Mouse (Mus musculus) ES-E14 (cell line): Measurements from ENCODE around the gene Tmprss6. TPM values are rescaled to one million over a fixed set of nuclear protein-coding genes. Genes with fewer than 3 reads are reported as not detected.

ENCODE experiments used
- DNase-seq: peaks from one replicate; pipeline ENCODE4 v3.0.0-alpha.2; 2013; ENCODE audit warnings: low read depth, low spot score
- H3K27ac ChIP-seq: 2 replicates; pipeline ENCODE4 v1.5.1; 2012; ENCODE audit warnings: low read depth, mild to moderate bottlenecking, low read length, moderate library complexity, mixed read lengths; ENCODE audit not compliant: poor library complexity, insufficient read depth, severe bottlenecking
- H3K36me3 ChIP-seq: 2 replicates; pipeline ENCODE4 v1.6.1; 2012; ENCODE audit warnings: mild to moderate bottlenecking, low read length, moderate library complexity, mixed read lengths; ENCODE audit not compliant: control insufficient read depth, poor library complexity, insufficient read depth, severe bottlenecking
- H3K4me1 ChIP-seq, 2 experiments: fragments of 150-350 bp in 1 of 2; sonication (generic) in 1 of 2; 2 replicates each; pipeline ENCODE4 v1.6.1; 2012; ENCODE audit warnings: low read length in 2 of 2, mild to moderate bottlenecking in 1 of 2, mixed read lengths in 1 of 2; ENCODE audit not compliant: control insufficient read depth in 2 of 2, insufficient read depth in 2 of 2, poor library complexity in 1 of 2
- H3K4me3 ChIP-seq, 2 experiments: fragments of 150-350 bp in 1 of 2; sonication (generic) in 1 of 2; 2 replicates each; pipeline ENCODE4 v1.5.1; 2012; ENCODE audit warnings: low read length in 2 of 2, low read depth in 1 of 2, mild to moderate bottlenecking in 1 of 2, mixed read lengths in 1 of 2; ENCODE audit not compliant: insufficient read depth in 1 of 2, poor library complexity in 1 of 2, severe bottlenecking in 1 of 2
- H3K9ac ChIP-seq: 2 replicates; pipeline ENCODE4 v1.6.1; 2012; ENCODE audit warnings: low read depth, mild to moderate bottlenecking, low read length, mixed read lengths; ENCODE audit not compliant: poor library complexity, insufficient read depth, severe bottlenecking
- H3K9me3 ChIP-seq: fragments of 150-350 bp; sonication (generic); 2 replicates; pipeline ENCODE4 v1.6.1; 2012; ENCODE audit warnings: low read depth, mild to moderate bottlenecking, low read length; ENCODE audit not compliant: control insufficient read depth, insufficient read depth
- CHD2 ChIP-seq: IDR thresholded peaks from 2 replicates; pipeline ENCODE4 v1.6.1; 2014; ENCODE audit warnings: mild to moderate bottlenecking, low read depth, low read length, inconsistent platforms
- HCFC1 ChIP-seq: IDR thresholded peaks from 2 replicates; pipeline ENCODE4 v1.6.1; 2012; ENCODE audit warnings: low read length, inconsistent platforms, borderline replicate concordance; ENCODE audit not compliant: insufficient read depth
- MAFK ChIP-seq: IDR thresholded peaks from 2 replicates; pipeline ENCODE4 v1.6.1; 2014; ENCODE audit warnings: mild to moderate bottlenecking, low read depth, low read length, inconsistent platforms; ENCODE audit not compliant: insufficient read depth
- ZC3H11A ChIP-seq: IDR thresholded peaks from 2 replicates; pipeline ENCODE4 v1.6.1; 2012; ENCODE audit warnings: low read depth, mild to moderate bottlenecking, inconsistent platforms, low read length, borderline replicate concordance
- ZNF384 ChIP-seq: IDR thresholded peaks from 2 replicates; pipeline ENCODE4 v1.6.1; 2012; ENCODE audit warnings: low read depth, low read length, inconsistent platforms
- in situ Hi-C, 2 experiments: fragments of 600-800 bp; cut with MboI; formaldehyde crosslinking; loops; one replicate each; pipeline ENCODE4 v1.15.1; 2025; ENCODE audit warnings: low sequenced_read_pairs in 2 of 2, inconsistent platforms in 1 of 2; ENCODE audit not compliant: unreplicated experiment in 2 of 2
- total RNA-seq: library from RNA; depleted of rRNA; stranded (reverse); fragments of 300-350 nt; gene quantifications from 2 replicates; pipeline ENCODE4 v1.2.3, GENCODE M21; 2012

Tmprss6 gene
- total RNA-seq, 1 experiment: 0.49 TPM

DNA sequence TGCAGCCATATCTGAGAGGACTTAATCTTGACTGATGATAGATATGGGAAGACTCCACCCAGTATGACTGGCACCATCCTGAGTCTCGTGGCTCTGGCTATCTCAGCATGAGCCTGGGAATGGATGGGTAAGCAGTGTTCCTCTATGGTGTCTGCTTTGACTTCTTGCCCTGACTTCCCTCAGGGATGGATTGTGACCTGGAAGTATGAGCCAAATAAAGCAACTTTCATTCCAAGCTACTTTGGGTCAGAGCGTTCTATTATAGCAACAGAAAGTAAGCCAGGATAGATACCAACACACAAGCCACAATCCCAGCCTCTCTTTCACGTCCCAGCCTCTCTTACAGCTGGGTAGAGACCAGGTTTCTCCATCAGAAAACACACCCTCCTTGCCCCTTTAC is 37.1 kb upstream of the Tmprss6 start:
- no peak for DNase-seq
- H3K36me3 ChIP-seq: no peaks in the 10 kb centered on the region
- in situ Hi-C loops: no loop called here
- no peak overlapping the region for H3K4me3 ChIP-seq
- H3K9me3 ChIP-seq: no peaks in the 10 kb centered on the region
- no peak overlapping the region for H3K27ac ChIP-seq
- peaks cover 0 to 8% of the 10 kb centered on the region in 2 experiments; a peak in 2 of 4 replicates for H3K4me1 ChIP-seq
- H3K9ac ChIP-seq: no peak overlapping the region
- TF ChIP-seq ZNF384: no peak
- no peak for TF ChIP-seq CHD2

GRCm38 (mm10) chr15:78504816-78505215 is 36.4 kb upstream of the Tmprss6 start:
- Histone ChIP-seq H3K9me3 (no peaks in the 10 kb centered on the region), H3K9ac (no peak overlapping the region), H3K36me3 (no peaks in the 10 kb centered on the region), H3K4me3 (no peak overlapping the region), H3K27ac (no peak overlapping the region), H3K4me1 (peaks cover 0 to 2% of the 10 kb centered on the region in 2 experiments; a peak in 2 of 4 replicates)
- in situ Hi-C loops: no loop called here
- DNase-seq: no peak
- TF ChIP-seq HCFC1: no peak
- TF ChIP-seq ZC3H11A: no peak
- no peak for TF ChIP-seq CHD2
- TF ChIP-seq MAFK: no peak
- no peak for TF ChIP-seq ZNF384

DNA sequence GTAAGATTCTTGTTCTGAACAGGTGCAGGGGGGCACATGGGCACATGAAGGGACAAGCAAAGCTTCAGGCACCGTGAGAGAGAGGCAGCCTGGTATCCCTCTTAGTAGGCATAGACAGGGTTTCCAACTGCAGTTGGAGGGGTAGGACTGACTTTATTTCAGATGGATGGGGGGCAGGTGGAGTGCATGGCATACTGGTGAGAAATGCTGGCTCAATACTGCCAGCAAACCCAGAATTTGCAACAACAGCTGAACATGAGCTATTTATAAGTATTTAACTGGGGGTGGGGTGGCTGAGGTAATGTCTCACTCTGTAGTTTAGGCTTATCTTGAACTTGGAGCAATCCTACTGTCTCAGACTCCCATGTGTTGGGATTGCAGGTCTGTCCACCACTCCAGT is 35.6 kb upstream of the Tmprss6 start:
- no peak for DNase-seq
- H3K9me3 ChIP-seq: no peaks in the 10 kb centered on the region
- H3K36me3 ChIP-seq: no peaks in the 10 kb centered on the region
- H3K4me1 ChIP-seq: no peaks in the 10 kb centered on the region
- H3K4me3 ChIP-seq: no peak overlapping the region
- H3K9ac ChIP-seq: no peak overlapping the region
- H3K27ac ChIP-seq: no peak overlapping the region
- TF ChIP-seq ZNF384: no peak
- TF ChIP-seq MAFK: no peak
- TF ChIP-seq HCFC1: no peak
- no peak for TF ChIP-seq ZC3H11A
- TF ChIP-seq CHD2: no peak
- in situ Hi-C loops: no loop called here

DNA sequence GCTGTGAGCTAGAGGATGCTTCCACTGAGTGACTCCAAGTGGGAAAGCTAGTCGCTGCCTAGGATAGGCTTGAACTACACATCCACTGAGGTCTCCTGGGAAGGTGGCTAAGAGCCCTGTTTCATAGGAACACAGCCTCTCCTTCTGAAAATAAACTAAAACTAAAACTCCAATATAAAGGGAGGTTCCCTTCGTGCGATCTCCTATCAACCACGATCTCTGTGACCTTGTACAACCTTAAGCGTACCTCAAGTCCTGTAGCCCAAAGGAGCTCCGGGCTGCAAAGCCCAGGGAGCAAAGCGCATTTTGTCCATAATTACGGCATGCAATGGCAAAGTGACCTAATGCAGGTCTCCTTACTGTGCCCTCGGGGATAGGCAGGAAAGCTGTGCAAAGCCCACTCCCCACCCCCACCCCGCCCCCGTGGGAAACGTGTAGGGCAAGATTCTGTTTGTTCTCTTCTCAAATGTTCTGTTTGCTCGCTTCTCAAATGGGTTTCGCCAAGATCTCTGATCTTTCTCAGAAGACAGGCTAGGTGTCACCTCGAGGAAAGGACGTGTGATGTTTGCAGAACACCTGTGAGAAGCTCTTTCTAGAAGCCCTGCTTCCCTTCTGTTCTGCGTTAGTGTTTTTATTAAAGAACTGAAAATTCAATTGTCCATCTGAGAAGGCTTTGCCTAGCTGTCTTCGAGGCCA is 34.2 kb upstream of the Tmprss6 start:
- DNase-seq: no peak
- Histone ChIP-seq H3K27ac (no peak overlapping the region), H3K9me3 (no peaks in the 10 kb centered on the region), H3K4me1 (no peaks in the 10 kb centered on the region), H3K9ac (no peak overlapping the region), H3K4me3 (no peak overlapping the region), H3K36me3 (no peaks in the 10 kb centered on the region)
- TF ChIP-seq CHD2: no peak
- TF ChIP-seq HCFC1: no peak
- TF ChIP-seq MAFK: no peak
- TF ChIP-seq ZNF384: no peak
- no peak for TF ChIP-seq ZC3H11A
- in situ Hi-C loops: no loop called here

DNA sequence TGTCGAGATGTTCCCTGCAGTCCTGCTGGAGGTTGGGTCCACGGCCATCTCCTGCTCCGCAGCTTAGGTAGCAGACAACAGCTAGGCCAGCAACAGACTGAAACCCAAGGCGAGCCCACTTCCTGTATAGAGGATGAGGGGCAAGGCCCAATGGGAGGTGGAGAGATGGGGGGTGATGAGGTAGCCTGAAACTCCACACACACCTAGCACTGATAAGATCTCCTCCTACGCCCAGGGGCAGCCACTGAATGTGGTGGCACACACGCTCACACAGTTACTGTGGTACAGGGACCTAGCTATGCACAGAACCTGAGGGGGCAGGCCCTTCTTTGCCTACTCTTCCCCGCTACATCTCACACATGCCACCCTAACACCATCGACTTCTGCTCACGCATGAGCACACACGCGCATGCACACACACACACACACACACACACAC is 26.6 kb upstream of the Tmprss6 start, which contains the start of gene Il2rb:
Gene Il2rb (minus strand): TSS at position 304 of the 439 bp plus-strand sequence.
- no peak for DNase-seq
- Histone ChIP-seq H3K9ac (no peak within 1 kb of the TSS), H3K27ac (no peak within 1 kb of the TSS), H3K4me1 (no peaks in the 10 kb centered on the region), H3K4me3 (no peak within 1 kb of the TSS), H3K36me3 (no peaks in the 10 kb centered on the region), H3K9me3 (no peaks in the 10 kb centered on the region)
- TF ChIP-seq HCFC1: no peak
- no peak for TF ChIP-seq ZC3H11A
- TF ChIP-seq ZNF384: no peak
- no peak for TF ChIP-seq CHD2
- no peak for TF ChIP-seq MAFK
- in situ Hi-C loops: no loop called here
